Mouse (Mus musculus): ENCODE measurements at regions not wholly inside any gene's neighbourhood (a gene's known extent, or its start where the extent isn't known, plus 50 kb on each side); places are given as distances from the start of the nearest gene placed in this dataset.
A peak's percentile ranks its signal among the peaks of the same experiment; 100 is the strongest.

GRCm38 (mm10) chr5:70252061-70252620, 590.3 kb downstream of the Gabrg1 start:
- peak; percentile 66 for DNase-seq (ENCODE audit: low spot score)

Data from left cerebral cortex, adult 11 months (tissue).